19 mouse cellular contexts compared by ENCODE assay signal in the genomic region with DNA sequence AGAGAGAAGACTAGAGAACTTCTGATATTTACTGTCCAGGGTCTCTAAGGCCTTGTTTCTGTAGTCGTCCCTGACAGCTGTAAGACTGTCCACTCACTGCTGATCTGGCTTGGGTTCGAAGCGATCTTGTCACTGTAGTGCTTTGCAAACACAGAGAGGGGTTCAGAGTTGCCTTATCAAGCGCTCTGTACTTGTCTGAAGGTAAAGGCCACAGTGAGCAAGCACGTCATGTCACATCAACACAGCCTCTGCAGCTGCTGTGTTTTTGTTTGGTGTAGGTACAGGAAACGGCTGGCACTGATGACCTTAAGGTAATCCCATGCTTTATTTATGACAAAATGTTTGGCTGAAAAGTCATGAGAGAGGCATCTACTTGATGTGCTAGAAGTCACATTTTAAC.
DNase-seq lines count a peak whose midpoint lies in the region; ATAC-seq and TF ChIP-seq lines count a peak whose summit lies in the region.
"Had no signal": no experiment of that assay in that cellular context is flagged by ENCODE, and none has a peak within 500 bp of the region (broad histone marks: within the 10 kb centered on the region; RNA-seq: fewer than 3 reads in every experiment).

No protein-coding gene starts in this region.

- H3K4me1 ChIP-seq in heart, embryonic 10.5 days = peaks cover 60% of the 10 kb centered on the region
- peaks cover 58% of the 10 kb centered on the region for H3K4me1 ChIP-seq in heart, embryonic 15.5 days (replicated peaks)
- peaks cover 63% of the 10 kb centered on the region for H3K4me1 ChIP-seq in heart, embryonic 11.5 days (ENCODE audit: control insufficient read depth, insufficient read depth, low read length)
- 0 out of 2 replicates have a peak, but pooled peaks cover 3% of the 10 kb centered on the region for H3K4me1 ChIP-seq in liver, embryonic 15.5 days (replicated peaks)
- H3K4me1 ChIP-seq in liver, embryonic 12.5 days = peaks cover 14% of the 10 kb centered on the region; the same call in 1 of the 2 replicates
- peaks cover 3% of the 10 kb centered on the region; the same call in 1 of the 2 replicates for H3K4me1 ChIP-seq in liver, postnatal 0 days (ENCODE audit: insufficient read depth)

- intact Hi-C loops in heart, postnatal 10 days (cut with DNase I) = no loop called here

- H3K4me3 ChIP-seq in heart, embryonic 10.5 days = no peak overlapping the region
- no peak overlapping the region for H3K4me3 ChIP-seq in heart, embryonic 15.5 days
- H3K4me3 ChIP-seq in heart, embryonic 11.5 days (ENCODE audit: low read depth, low read length) = no peak overlapping the region
- no peak overlapping the region for H3K4me3 ChIP-seq in liver, embryonic 15.5 days (replicated peaks)
- H3K4me3 ChIP-seq in liver, embryonic 12.5 days = no peak overlapping the region
- H3K4me3 ChIP-seq in liver, postnatal 0 days (ENCODE audit: low read depth, low read length) = no peak overlapping the region
- H3K4me3 ChIP-seq: embryonic facial prominence, embryonic 10.5 days; forebrain, embryonic 13.5 days; hindbrain, embryonic 15.5 days had no signal

- H3K9me3 ChIP-seq in heart, embryonic 10.5 days = no peaks in the 10 kb centered on the region
- H3K9me3 ChIP-seq in heart, embryonic 15.5 days (replicated peaks) = no peaks in the 10 kb centered on the region
- no peaks in the 10 kb centered on the region for H3K9me3 ChIP-seq in heart, embryonic 11.5 days (replicated peaks; ENCODE audit: control insufficient read depth, low read length)
- H3K9me3 ChIP-seq in liver, embryonic 15.5 days (replicated peaks) = no peaks in the 10 kb centered on the region
- no peaks in the 10 kb centered on the region for H3K9me3 ChIP-seq in liver, embryonic 12.5 days (replicated peaks)
- H3K9me3 ChIP-seq in liver, postnatal 0 days (ENCODE audit: low read length) = no peaks in the 10 kb centered on the region
- H3K9me3 ChIP-seq: embryonic facial prominence, embryonic 10.5 days; forebrain, embryonic 13.5 days; hindbrain, embryonic 15.5 days had no signal

- no peaks in the 10 kb centered on the region for H3K36me3 ChIP-seq in heart, embryonic 10.5 days
- no peaks in the 10 kb centered on the region for H3K36me3 ChIP-seq in heart, embryonic 15.5 days
- no peaks in the 10 kb centered on the region for H3K36me3 ChIP-seq in heart, embryonic 11.5 days (ENCODE audit: control insufficient read depth, insufficient read depth, low read length)
- H3K36me3 ChIP-seq in liver, embryonic 15.5 days (replicated peaks) = no peaks in the 10 kb centered on the region
- no peaks in the 10 kb centered on the region for H3K36me3 ChIP-seq in liver, embryonic 12.5 days
- no peaks in the 10 kb centered on the region for H3K36me3 ChIP-seq in liver, postnatal 0 days (replicated peaks; ENCODE audit: insufficient read depth, low read length)
- H3K36me3 ChIP-seq: hindbrain, embryonic 15.5 days had no signal

- H3K9ac ChIP-seq in heart, embryonic 15.5 days = no peak overlapping the region
- no peak overlapping the region for H3K9ac ChIP-seq in heart, embryonic 11.5 days (ENCODE audit: low read depth, low read length)
- no peak overlapping the region for H3K9ac ChIP-seq in liver, embryonic 15.5 days
- no peak overlapping the region for H3K9ac ChIP-seq in liver, embryonic 12.5 days
- no peak overlapping the region for H3K9ac ChIP-seq in liver, postnatal 0 days (replicated peaks)
- H3K9ac ChIP-seq: forebrain, embryonic 13.5 days; forebrain, postnatal 0 days; hindbrain, embryonic 15.5 days had no signal

- peak overlapping the region; percentile 49; the same call in 1 of the 2 replicates for H3K27ac ChIP-seq in heart, embryonic 10.5 days
- H3K27ac ChIP-seq in heart, embryonic 15.5 days = peak overlapping the region; percentile 37; the same call in 1 of the 2 replicates
- H3K27ac ChIP-seq in heart, embryonic 11.5 days (ENCODE audit: low read depth, low read length) = no peak overlapping the region
- H3K27ac ChIP-seq in liver, embryonic 15.5 days (replicated peaks) = no peak overlapping the region
- H3K27ac ChIP-seq in liver, embryonic 12.5 days = no peak overlapping the region
- peak overlapping the region; percentile 24; the same call in 1 of the 2 replicates for H3K27ac ChIP-seq in liver, postnatal 0 days (ENCODE audit: low read depth)
- H3K27ac ChIP-seq: embryonic facial prominence, embryonic 10.5 days; forebrain, embryonic 13.5 days; hindbrain, embryonic 15.5 days had no signal

- no peak for DNase-seq in heart, embryonic 10.5 days (ENCODE audit: low spot score)
- DNase-seq in heart, postnatal 10 days = no peak
- no peak for DNase-seq in liver, postnatal 0 days
- DNase-seq: adrenal gland, postnatal 25 days; cerebellum, adult 2 months; cerebellum, postnatal 10 days; forebrain, postnatal 0 days; gastrocnemius, postnatal 14 days had no signal

- no peak for TF ChIP-seq CTCF in liver, postnatal 0 days (IDR thresholded peaks at IDR 0.05; ENCODE audit: low read depth)

- no peak overlapping the region for H3K4me2 ChIP-seq in heart, embryonic 15.5 days
- H3K4me2 ChIP-seq in heart, embryonic 11.5 days = no peak overlapping the region
- H3K4me2 ChIP-seq in liver, embryonic 15.5 days = no peak overlapping the region
- no peak overlapping the region for H3K4me2 ChIP-seq in liver, embryonic 12.5 days
- H3K4me2 ChIP-seq in liver, postnatal 0 days (ENCODE audit: low read depth, low read length) = no peak overlapping the region
- H3K4me2 ChIP-seq: forebrain, embryonic 13.5 days; hindbrain, embryonic 15.5 days had no signal

- no peaks in the 10 kb centered on the region for H3K27me3 ChIP-seq in heart, embryonic 10.5 days (ENCODE audit: insufficient read depth, poor library complexity, severe bottlenecking)
- H3K27me3 ChIP-seq in heart, embryonic 15.5 days = no peaks in the 10 kb centered on the region
- no peaks in the 10 kb centered on the region for H3K27me3 ChIP-seq in heart, embryonic 11.5 days (ENCODE audit: control insufficient read depth, insufficient read depth, low read length)
- no peaks in the 10 kb centered on the region for H3K27me3 ChIP-seq in liver, embryonic 15.5 days
- no peaks in the 10 kb centered on the region for H3K27me3 ChIP-seq in liver, embryonic 12.5 days (replicated peaks)
- no peaks in the 10 kb centered on the region for H3K27me3 ChIP-seq in liver, postnatal 0 days (ENCODE audit: insufficient read depth, low read length)
- H3K27me3 ChIP-seq: CH12.LX; forebrain, embryonic 13.5 days; hindbrain, embryonic 15.5 days; Patski had no signal

- 29% methylated on average over 6 of the region's 6 CpGs for WGBS in heart, embryonic 10.5 days
- WGBS in heart, embryonic 15.5 days = 43% methylated on average over 6 of the region's 6 CpGs
- WGBS in heart, embryonic 11.5 days (ENCODE audit: insufficient replicate concordance) = 31% methylated on average over 6 of the region's 6 CpGs
- WGBS in liver, embryonic 15.5 days (ENCODE audit: insufficient replicate concordance) = 59% methylated on average over 6 of the region's 6 CpGs
- WGBS in liver, embryonic 12.5 days (ENCODE audit: insufficient replicate concordance) = 63% methylated on average over 6 of the region's 6 CpGs
- WGBS in liver, postnatal 0 days (ENCODE audit: insufficient replicate concordance) = 60% methylated on average over 6 of the region's 6 CpGs

- TF ChIP-seq EP300 in liver, postnatal 0 days (IDR thresholded peaks at IDR 0.05; ENCODE audit: low read depth) = no peak

- ATAC-seq in heart, embryonic 15.5 days (replicated peaks; ENCODE audit: insufficient number of reproducible peaks, insufficient read depth, low FRiP score, low read depth) = no peak
- no peak for ATAC-seq in heart, embryonic 11.5 days (replicated peaks; ENCODE audit: insufficient number of reproducible peaks, low FRiP score, low TSS enrichment)
- ATAC-seq in liver, embryonic 15.5 days (ENCODE audit: insufficient read depth) = peak; percentile 52
- no peak for ATAC-seq in liver, embryonic 12.5 days
- ATAC-seq in liver, postnatal 0 days = 0 out of 2 replicates have a peak, but pooled peaks have one; percentile 48
- ATAC-seq: activated CD4-positive, CD25-positive, alpha-beta regulatory T cell, adult 4 months; forebrain, embryonic 13.5 days; forebrain, postnatal 0 days; intestine, embryonic 16.5 days; Patski had no signal

Comparison
In these comparisons a context has a peak if more than half of its experiments do, and no peak if none do; other contexts are left out.
1. H3K27ac ChIP-seq: peak in heart, embryonic 10.5 days (single experiment), heart, embryonic 15.5 days (single experiment) and liver, postnatal 0 days (single experiment); none in heart, embryonic 11.5 days (single experiment), liver, embryonic 15.5 days (single experiment) and liver, embryonic 12.5 days (single experiment).
2. ATAC-seq: peak in liver, embryonic 15.5 days (single experiment) and liver, postnatal 0 days (single experiment); none in heart, embryonic 15.5 days (single experiment), heart, embryonic 11.5 days (single experiment) and liver, embryonic 12.5 days (single experiment).